Mouse (Mus musculus): ENCODE data around the gene Adgrg6.

The Adgrg6 gene

DNA sequence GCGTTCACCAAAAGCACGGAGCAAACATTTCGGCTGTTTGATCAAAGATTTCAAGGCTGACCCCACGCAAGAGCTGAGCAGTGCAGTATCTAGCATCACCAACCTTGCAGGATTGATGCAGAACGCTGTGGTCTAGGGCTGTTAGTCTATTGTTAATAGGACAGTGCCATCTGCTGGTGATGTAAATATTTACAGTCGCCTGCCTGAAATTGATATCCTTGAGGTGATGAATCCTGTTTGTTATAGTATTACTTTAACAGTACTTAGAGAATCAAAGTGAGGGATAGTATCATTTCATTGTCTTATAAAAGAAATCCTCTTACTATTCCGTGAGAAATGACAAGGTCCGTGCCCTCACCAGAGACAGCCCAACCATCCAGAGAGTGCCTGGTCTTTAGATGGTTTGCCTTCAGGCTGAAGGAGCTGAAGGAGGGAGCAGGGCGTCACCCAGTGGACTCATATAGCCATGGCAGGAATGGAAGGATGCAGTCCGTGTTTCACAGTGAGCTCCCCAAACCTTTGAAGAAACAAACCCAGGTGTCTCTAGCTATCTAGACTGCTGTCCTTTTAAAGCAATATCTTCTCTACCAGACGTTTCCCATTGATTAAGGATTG is 154.3 kb downstream of the Adgrg6 start:
- peak; percentile 32 to 35 for DNase-seq (ENCODE audit: low spot score in 2 of 2)

DNA sequence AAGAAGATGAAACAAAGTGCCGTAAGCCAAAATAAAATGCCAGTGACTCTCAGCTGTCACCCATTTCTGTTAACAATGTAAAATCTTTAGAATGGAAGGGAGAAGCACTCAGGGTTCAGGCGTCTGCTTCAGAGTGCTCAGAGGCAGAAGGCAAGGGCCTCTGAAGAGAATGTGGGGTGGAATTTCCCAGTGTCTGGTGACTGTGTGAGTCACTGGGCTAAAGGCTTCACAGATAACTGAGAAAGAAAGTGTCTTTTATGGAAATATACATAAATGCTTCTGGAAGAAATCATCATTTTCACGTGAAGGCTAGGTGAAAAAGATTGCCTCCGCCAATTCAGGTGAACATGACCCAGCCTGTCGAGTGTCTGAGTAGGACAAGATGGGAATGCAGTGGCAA is 159.9 kb downstream of the Adgrg6 start:
- DNase-seq (ENCODE audit: low spot score in 2 of 2): no peak

GRCm38 (mm10) chr10:14365065-14365589 is 180.3 kb downstream of the Adgrg6 start:
- no peak for DNase-seq (ENCODE audit: low spot score in 2 of 2)

DNA sequence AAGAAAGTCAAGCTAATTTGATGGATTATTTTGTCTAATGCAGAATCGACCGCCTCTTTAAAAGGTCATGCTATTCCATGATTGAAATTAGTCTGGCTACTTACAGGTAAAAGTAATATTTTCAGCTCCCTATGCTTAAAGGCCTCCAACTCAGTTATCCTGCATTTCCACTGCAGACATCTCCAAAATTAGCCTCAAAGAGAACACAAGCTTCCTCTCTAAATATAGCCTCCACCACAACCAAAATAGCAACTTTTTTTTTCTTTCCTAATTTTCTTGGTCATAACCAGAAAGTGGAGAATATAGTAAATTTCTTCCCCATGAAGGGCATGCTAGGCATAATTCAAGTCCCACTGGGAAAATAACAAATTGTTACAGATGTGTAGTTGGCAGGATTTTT is 182.2 kb downstream of the Adgrg6 start:
- DNase-seq (ENCODE audit: low spot score in 2 of 2): no peak

GRCm38 (mm10) chr10:14358271-14358670 is 187.2 kb downstream of the Adgrg6 start:
- DNase-seq (ENCODE audit: low spot score in 2 of 2): no peak
